Mouse (Mus musculus): ENCODE data around the gene Ntn4. TPM values are rescaled to one million over a fixed set of nuclear protein-coding genes. Genes with fewer than 3 reads are reported as not detected.

The Ntn4 gene
- polyA plus RNA-seq, 1 experiment from 2014 or later: 4.4 TPM

GRCm38 (mm10) chr10:93741446-93742096 is 101.1 kb downstream of the Ntn4 start:
- Histone ChIP-seq H3K9ac (ENCODE audit: low read length) (no peak overlapping the region), H3K9me3 (ENCODE audit: control insufficient read depth, low read length) (no peaks in the 10 kb centered on the region), H3K4me1 (replicated peaks; ENCODE audit: control insufficient read depth, insufficient read depth, low read length) (no peaks in the 10 kb centered on the region), H3K27ac (ENCODE audit: low read depth, low read length) (no peak overlapping the region), H3K4me2 (ENCODE audit: low read depth, low read length, severe bottlenecking) (no peak overlapping the region), H3K36me3 (ENCODE audit: control insufficient read depth, insufficient read depth, low read length) (peaks cover 3% of the 10 kb centered on the region; the same call in 1 of the 2 replicates), H3K4me3 (ENCODE audit: low read depth, low read length) (no peak overlapping the region), H3K27me3 (ENCODE audit: control insufficient read depth, insufficient read depth, low read length) (no peaks in the 10 kb centered on the region)
- 80% methylated on average over 14 of the region's 14 CpGs for WGBS
- DNase-seq (ENCODE audit: low spot score) (no peak), ATAC-seq (replicated peaks; ENCODE audit: low FRiP score) (no peak)

GRCm38 (mm10) chr10:93742097-93742446 is 101.6 kb downstream of the Ntn4 start:
- H3K36me3 ChIP-seq (ENCODE audit: control insufficient read depth, insufficient read depth, low read length): peaks cover 3% of the 10 kb centered on the region; the same call in 1 of the 2 replicates
- WGBS: 80% methylated on average over 3 of the region's 3 CpGs
- ATAC-seq (replicated peaks; ENCODE audit: low FRiP score): no peak

DNA sequence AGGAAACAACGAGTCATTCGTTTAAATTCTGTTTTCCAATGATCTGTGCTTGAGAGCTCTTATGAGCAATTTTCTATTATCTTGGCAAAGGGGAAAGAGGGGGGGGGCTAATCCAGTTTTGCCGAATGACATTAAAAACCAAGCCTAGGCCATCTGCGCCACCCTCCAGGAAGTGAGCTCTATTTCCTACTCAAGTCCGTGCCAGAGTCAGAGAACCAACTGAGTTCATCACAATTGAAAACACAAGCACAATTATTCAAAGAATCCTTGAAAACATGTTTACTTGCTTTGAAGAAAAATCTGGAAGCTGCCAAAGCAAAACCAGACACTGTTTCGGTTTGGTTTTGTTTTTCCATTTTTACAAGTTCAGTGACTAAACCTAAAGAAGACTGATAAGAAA is 102.1 kb downstream of the Ntn4 start:
- no peaks in the 10 kb centered on the region for H3K27me3 ChIP-seq (ENCODE audit: control insufficient read depth, insufficient read depth, low read length)
- no peak overlapping the region for H3K4me2 ChIP-seq (ENCODE audit: low read depth, low read length, severe bottlenecking)
- no peak overlapping the region for H3K9ac ChIP-seq (ENCODE audit: low read length)
- H3K27ac ChIP-seq (ENCODE audit: low read depth, low read length): no peak overlapping the region
- no peak overlapping the region for H3K4me3 ChIP-seq (ENCODE audit: low read depth, low read length)
- H3K9me3 ChIP-seq (ENCODE audit: control insufficient read depth, low read length): no peaks in the 10 kb centered on the region
- H3K4me1 ChIP-seq (replicated peaks; ENCODE audit: control insufficient read depth, insufficient read depth, low read length): no peaks in the 10 kb centered on the region
- H3K36me3 ChIP-seq (ENCODE audit: control insufficient read depth, insufficient read depth, low read length): peaks cover 3% of the 10 kb centered on the region; the same call in 1 of the 2 replicates
- WGBS: 81% methylated on average over 6 of the region's 6 CpGs
- DNase-seq (ENCODE audit: low spot score): no peak
- no peak for ATAC-seq (replicated peaks; ENCODE audit: low FRiP score)

More at GRCm38 (mm10) chr10:93742097-93742446, 101.6 kb downstream of the Ntn4 start:
- Histone ChIP-seq H3K27me3 (ENCODE audit: control insufficient read depth, insufficient read depth, low read length) (no peaks in the 10 kb centered on the region), H3K4me1 (replicated peaks; ENCODE audit: control insufficient read depth, insufficient read depth, low read length) (no peaks in the 10 kb centered on the region), H3K27ac (ENCODE audit: low read depth, low read length) (no peak overlapping the region), H3K4me3 (ENCODE audit: low read depth, low read length) (no peak overlapping the region), H3K9ac (ENCODE audit: low read length) (no peak overlapping the region), H3K4me2 (ENCODE audit: low read depth, low read length, severe bottlenecking) (no peak overlapping the region), H3K9me3 (ENCODE audit: control insufficient read depth, low read length) (no peaks in the 10 kb centered on the region)
- DNase-seq (ENCODE audit: low spot score): no peak

DNA sequence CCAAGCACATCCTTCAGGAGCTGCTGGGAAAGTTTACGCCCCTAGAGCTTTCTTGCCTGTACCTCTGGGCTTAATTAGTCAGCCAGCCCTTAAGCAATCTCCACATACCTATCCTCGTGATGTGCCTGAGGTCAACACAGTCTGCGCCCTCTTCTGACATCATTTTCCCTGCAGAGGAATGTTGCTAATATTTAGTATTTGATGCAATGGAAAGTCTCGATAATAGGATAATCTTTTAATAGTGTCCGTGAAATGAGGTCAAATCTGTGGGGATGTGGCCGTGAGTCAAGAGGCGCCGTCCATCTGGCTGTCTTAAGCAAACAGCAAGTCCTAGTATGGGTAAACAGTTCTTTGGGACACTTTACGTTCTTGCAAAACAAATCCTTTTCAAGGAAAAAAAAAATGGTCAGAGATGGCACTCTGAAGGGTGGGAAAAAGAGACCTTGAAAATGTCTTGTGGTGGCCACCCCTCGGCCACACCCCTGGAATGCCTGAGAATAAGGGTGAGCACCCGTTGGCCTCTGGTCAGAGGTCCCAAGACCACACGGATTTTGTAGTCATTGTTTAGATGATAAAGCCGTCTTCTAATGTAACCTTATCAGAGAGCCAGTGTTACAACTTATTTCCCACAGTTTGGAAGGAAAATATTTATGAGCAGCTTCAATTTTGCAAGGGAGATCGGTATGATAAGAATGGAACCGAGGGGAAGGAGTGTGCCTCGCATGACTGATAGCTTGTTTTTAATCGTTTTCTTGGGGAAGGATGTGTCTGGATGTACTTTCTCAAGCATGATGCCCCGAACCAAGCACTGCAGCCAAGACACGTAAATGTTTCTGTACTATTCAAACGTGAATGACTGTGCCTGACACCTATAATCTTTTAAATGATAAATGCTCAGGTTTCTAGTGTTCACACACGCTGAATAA is 109.0 kb downstream of the Ntn4 start:
- Histone ChIP-seq H3K9ac (ENCODE audit: low read length) (no peak overlapping the region), H3K9me3 (ENCODE audit: control insufficient read depth, low read length) (no peaks in the 10 kb centered on the region), H3K4me2 (ENCODE audit: low read depth, low read length, severe bottlenecking) (no peak overlapping the region), H3K4me1 (replicated peaks; ENCODE audit: control insufficient read depth, insufficient read depth, low read length) (no peaks in the 10 kb centered on the region), H3K36me3 (ENCODE audit: control insufficient read depth, insufficient read depth, low read length) (no peaks in the 10 kb centered on the region), H3K27me3 (ENCODE audit: control insufficient read depth, insufficient read depth, low read length) (no peaks in the 10 kb centered on the region), H3K27ac (ENCODE audit: low read depth, low read length) (no peak overlapping the region), H3K4me3 (ENCODE audit: low read depth, low read length) (no peak overlapping the region)
- WGBS: 85% methylated on average over 21 of the region's 21 CpGs
- DNase-seq (ENCODE audit: low spot score) (no peak), ATAC-seq (replicated peaks; ENCODE audit: low FRiP score) (no peak)

DNA sequence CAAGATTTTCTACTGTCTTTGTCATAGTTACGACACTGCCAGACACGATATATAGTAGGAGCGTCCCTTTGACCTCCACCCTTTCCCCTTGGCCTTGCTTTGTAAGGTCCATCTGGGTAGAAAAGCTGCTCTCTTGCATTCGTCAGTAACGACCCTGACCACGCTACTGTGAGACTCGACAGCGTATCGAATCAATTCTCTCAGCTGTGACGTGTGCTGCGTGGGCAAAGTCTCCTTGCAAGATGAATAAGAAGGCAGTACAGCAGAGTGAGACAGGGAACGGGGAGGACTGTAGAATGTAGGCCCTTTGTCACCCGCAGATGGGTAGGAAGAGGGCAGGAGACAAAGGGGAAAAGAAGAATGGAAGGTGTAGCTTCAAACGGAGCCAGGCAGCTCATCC is 110.8 kb downstream of the Ntn4 start:
- ATAC-seq (replicated peaks; ENCODE audit: low FRiP score): no peak
- DNase-seq (ENCODE audit: low spot score): no peak
- Histone ChIP-seq H3K27ac (ENCODE audit: low read depth, low read length) (no peak overlapping the region), H3K4me2 (ENCODE audit: low read depth, low read length, severe bottlenecking) (no peak overlapping the region), H3K36me3 (ENCODE audit: control insufficient read depth, insufficient read depth, low read length) (no peaks in the 10 kb centered on the region), H3K27me3 (ENCODE audit: control insufficient read depth, insufficient read depth, low read length) (no peaks in the 10 kb centered on the region), H3K9ac (ENCODE audit: low read length) (no peak overlapping the region), H3K4me3 (ENCODE audit: low read depth, low read length) (no peak overlapping the region), H3K9me3 (ENCODE audit: control insufficient read depth, low read length) (no peaks in the 10 kb centered on the region), H3K4me1 (replicated peaks; ENCODE audit: control insufficient read depth, insufficient read depth, low read length) (no peaks in the 10 kb centered on the region; the same call in 1 of the 2 replicates)
- 79% methylated on average over 14 of the region's 14 CpGs for WGBS

DNA sequence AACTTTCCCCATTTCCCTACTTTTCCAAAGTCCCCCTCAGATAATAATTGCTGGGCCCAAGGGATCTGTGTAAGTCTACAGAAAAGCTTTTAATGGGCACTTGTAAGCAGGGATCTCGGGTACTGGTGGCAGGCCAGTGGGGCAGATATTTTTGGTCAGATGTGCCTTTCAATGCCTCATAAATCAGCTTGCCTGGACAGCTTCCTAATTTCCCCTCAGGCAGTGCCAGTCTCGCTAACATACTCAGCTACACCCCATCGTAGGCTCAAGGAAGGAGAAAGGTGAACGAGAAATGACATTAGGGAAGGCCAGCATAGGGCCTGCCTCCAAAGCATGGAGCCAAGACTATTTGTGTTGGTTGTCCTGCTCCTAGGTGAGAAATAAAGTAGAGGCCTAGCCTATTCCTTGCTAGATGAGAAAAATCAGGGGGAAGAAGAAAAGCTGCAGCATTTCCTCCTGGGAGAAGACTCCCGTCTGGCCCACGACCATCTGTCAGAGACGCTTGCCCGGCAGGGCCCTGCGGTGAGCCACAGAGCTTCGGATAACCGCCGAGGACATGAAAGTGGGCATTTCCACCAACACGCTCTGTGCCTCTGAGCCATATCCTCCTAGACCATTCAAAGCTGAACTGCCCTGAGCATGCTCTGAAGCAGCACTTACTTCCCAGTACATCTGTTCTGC is 113.4 kb downstream of the Ntn4 start:
- Histone ChIP-seq H3K9ac (ENCODE audit: low read length) (no peak overlapping the region), H3K27ac (ENCODE audit: low read depth, low read length) (no peak overlapping the region), H3K9me3 (ENCODE audit: control insufficient read depth, low read length) (no peaks in the 10 kb centered on the region), H3K4me3 (ENCODE audit: low read depth, low read length) (no peak overlapping the region), H3K27me3 (ENCODE audit: control insufficient read depth, insufficient read depth, low read length) (no peaks in the 10 kb centered on the region), H3K4me1 (replicated peaks; ENCODE audit: control insufficient read depth, insufficient read depth, low read length) (no peaks in the 10 kb centered on the region; the same call in 1 of the 2 replicates), H3K36me3 (ENCODE audit: control insufficient read depth, insufficient read depth, low read length) (no peaks in the 10 kb centered on the region), H3K4me2 (ENCODE audit: low read depth, low read length, severe bottlenecking) (no peak overlapping the region)
- 88% methylated on average over 13 of the region's 13 CpGs for WGBS
- ATAC-seq (replicated peaks; ENCODE audit: low FRiP score) (no peak), DNase-seq (ENCODE audit: low spot score) (no peak)

- H3K36me3 ChIP-seq (ENCODE audit: control insufficient read depth, insufficient read depth, low read length): no peaks in the 10 kb centered on the region
- WGBS: 10% methylated on average over 10 of the region's 10 CpGs
- no peak overlapping the region for H3K27ac ChIP-seq (ENCODE audit: low read depth, low read length)
- no peaks in the 10 kb centered on the region for H3K9me3 ChIP-seq (ENCODE audit: control insufficient read depth, low read length)
- ATAC-seq (replicated peaks; ENCODE audit: low FRiP score) (peak; percentile 49), DNase-seq (ENCODE audit: low spot score) (no peak)
- no peaks in the 10 kb centered on the region for H3K27me3 ChIP-seq (ENCODE audit: control insufficient read depth, insufficient read depth, low read length)
- H3K4me2 ChIP-seq (ENCODE audit: low read depth, low read length, severe bottlenecking): no peak overlapping the region
- H3K4me1 ChIP-seq (replicated peaks; ENCODE audit: control insufficient read depth, insufficient read depth, low read length): no peaks in the 10 kb centered on the region; the same call in 1 of the 2 replicates
- no peak overlapping the region for H3K4me3 ChIP-seq (ENCODE audit: low read depth, low read length)
- no peak overlapping the region for H3K9ac ChIP-seq (ENCODE audit: low read length)
These were observed 115.7 kb downstream of the Ntn4 start for GRCm38 (mm10) chr10:93756211-93756610.

GRCm38 (mm10) chr10:93759644-93760043 is 119.2 kb downstream of the Ntn4 start:
- Histone ChIP-seq H3K36me3 (ENCODE audit: control insufficient read depth, insufficient read depth, low read length) (no peaks in the 10 kb centered on the region), H3K9me3 (ENCODE audit: control insufficient read depth, low read length) (no peaks in the 10 kb centered on the region), H3K9ac (ENCODE audit: low read length) (no peak overlapping the region), H3K4me1 (replicated peaks; ENCODE audit: control insufficient read depth, insufficient read depth, low read length) (no peaks in the 10 kb centered on the region; the same call in 1 of the 2 replicates), H3K4me2 (ENCODE audit: low read depth, low read length, severe bottlenecking) (no peak overlapping the region), H3K27ac (ENCODE audit: low read depth, low read length) (no peak overlapping the region), H3K27me3 (ENCODE audit: control insufficient read depth, insufficient read depth, low read length) (no peaks in the 10 kb centered on the region), H3K4me3 (ENCODE audit: low read depth, low read length) (no peak overlapping the region)
- ATAC-seq (replicated peaks; ENCODE audit: low FRiP score) (no peak), DNase-seq (ENCODE audit: low spot score) (no peak)
- 83% methylated on average over 4 of the region's 4 CpGs for WGBS

Measured in forebrain, embryonic 11.5 days (tissue).